Mouse (Mus musculus): ENCODE measurements around the gene Wwc1. TPM values are rescaled to one million over a fixed set of nuclear protein-coding genes. Genes with fewer than 3 reads are reported as not detected.

The Wwc1 gene
- polyA plus RNA-seq (2016; fragmentation: Nextera tagmentation; extraction: Ambion mirVana) = 4.2 and 4.9 TPM in 2 replicates

- Histone ChIP-seq H3K9me3 (no peaks in the 10 kb centered on the region), H3K27me3 (ENCODE audit: poor library complexity, severe bottlenecking) (peaks cover 76% of the 10 kb centered on the region), H3K4me3 (peak within 1 kb of the TSS; percentile 84), H3K36me3 (replicated peaks) (no peaks in the 10 kb centered on the region), H3K27ac (peak within 1 kb of the TSS; percentile 90), H3K4me1 (peaks cover 62% of the 10 kb centered on the region)
- peak; percentile 75 for DNase-seq (ENCODE audit: extremely low spot score, low spot score)
- WGBS = 4% methylated on average over 47 of the region's 47 CpGs
These were observed at the start of gene Wwc1 for GRCm38 (mm10) chr11:35980411-35980917. Wwc1 (minus strand) TSS chr11:35980527.

GRCm38 (mm10) chr11:36020009-36020408, 39.7 kb upstream of the Wwc1 start:
- 74% methylated on average over 3 of the region's 3 CpGs for WGBS
- H3K27me3 ChIP-seq (ENCODE audit: poor library complexity, severe bottlenecking) = no peaks in the 10 kb centered on the region
- H3K27ac ChIP-seq = no peak overlapping the region
- peaks cover 8% of the 10 kb centered on the region; the same call in 1 of the 2 replicates for H3K9me3 ChIP-seq
- no peak overlapping the region for H3K4me3 ChIP-seq
- DNase-seq (ENCODE audit: extremely low spot score, low spot score) = no peak
- peaks cover 14% of the 10 kb centered on the region; the same call in 1 of the 2 replicates for H3K36me3 ChIP-seq (replicated peaks)
- no peaks in the 10 kb centered on the region for H3K4me1 ChIP-seq

GRCm38 (mm10) chr11:36013179-36013578, 32.9 kb upstream of the Wwc1 start:
- 92% methylated on average over 4 of the region's 4 CpGs for WGBS
- Histone ChIP-seq H3K36me3 (replicated peaks) (no peaks in the 10 kb centered on the region), H3K27ac (no peak overlapping the region), H3K27me3 (ENCODE audit: poor library complexity, severe bottlenecking) (no peaks in the 10 kb centered on the region), H3K4me3 (no peak overlapping the region), H3K9me3 (no peaks in the 10 kb centered on the region), H3K4me1 (0 out of 2 replicates have a peak, but pooled peaks cover 6% of the 10 kb centered on the region)
- DNase-seq (ENCODE audit: extremely low spot score, low spot score) = no peak

DNA sequence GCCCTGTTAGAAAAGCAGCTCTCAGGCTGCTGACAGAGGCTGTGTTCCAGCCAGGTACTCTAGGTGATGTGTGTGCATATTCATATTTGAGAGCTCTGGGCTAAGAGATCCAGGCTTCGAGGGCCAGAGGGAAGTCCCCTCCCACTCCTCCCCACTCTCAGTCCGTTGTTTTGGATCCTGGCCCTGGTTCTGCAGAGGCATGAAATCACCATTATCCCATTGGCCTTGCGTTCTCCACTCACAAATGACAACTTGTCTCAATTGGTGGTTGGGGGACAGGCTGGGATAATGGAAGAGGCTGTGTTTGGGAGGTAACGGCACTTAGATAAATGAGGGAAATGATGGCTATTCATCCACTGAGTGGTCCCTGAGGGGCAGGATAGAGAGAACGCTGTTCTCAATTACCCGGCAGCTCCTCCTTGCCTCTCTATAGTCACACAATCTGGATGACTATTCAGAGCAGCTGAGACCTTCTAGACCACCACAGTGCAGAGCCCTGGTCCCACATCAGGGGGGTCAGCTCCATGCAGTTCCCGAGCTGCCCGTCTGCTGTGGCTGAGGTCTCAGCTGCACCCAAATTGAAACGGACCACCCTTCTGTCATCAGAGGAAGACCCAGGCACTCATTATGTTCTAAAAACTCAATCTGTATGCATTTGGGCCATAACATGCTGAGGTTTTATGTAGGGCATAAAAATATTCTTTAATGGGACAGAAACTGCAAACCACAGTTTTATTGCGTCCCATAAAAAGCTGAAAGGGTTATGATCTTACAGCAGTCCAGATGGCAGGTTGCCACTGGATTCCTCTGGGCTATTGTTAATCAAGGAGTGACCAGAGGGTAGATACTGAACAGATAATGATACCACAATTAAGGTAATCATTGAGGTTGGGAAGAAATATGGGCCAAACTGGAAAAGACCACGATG, 29.2 kb upstream of the Wwc1 start:
- H3K4me3 ChIP-seq = no peak overlapping the region
- H3K36me3 ChIP-seq (replicated peaks) = no peaks in the 10 kb centered on the region
- no peak for DNase-seq (ENCODE audit: extremely low spot score, low spot score)
- no peak overlapping the region for H3K27ac ChIP-seq
- peaks cover 5% of the 10 kb centered on the region; the same call in 1 of the 2 replicates for H3K27me3 ChIP-seq (ENCODE audit: poor library complexity, severe bottlenecking)
- 78% methylated on average over 11 of the region's 11 CpGs for WGBS
- H3K4me1 ChIP-seq = 0 out of 2 replicates have a peak, but pooled peaks cover 6% of the 10 kb centered on the region
- H3K9me3 ChIP-seq = no peaks in the 10 kb centered on the region

DNA sequence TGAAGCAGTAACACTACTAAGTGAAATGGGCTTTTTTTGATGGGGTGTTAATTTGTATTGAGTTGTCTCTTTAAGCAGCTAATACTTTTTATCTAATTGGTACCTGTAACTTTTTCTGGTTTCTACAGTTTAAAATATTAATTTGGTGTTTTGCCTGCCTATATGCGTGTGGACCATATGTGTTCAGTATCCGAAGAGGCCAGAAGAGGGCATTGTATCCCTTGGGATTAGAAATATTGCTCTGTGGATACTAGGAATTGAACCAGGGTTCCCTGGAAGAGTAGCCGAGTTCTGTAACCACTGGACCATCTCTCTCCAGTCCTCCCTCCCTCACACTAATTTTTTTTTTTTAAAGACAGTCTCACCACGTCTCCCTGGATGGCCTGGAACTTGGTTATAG, 22.6 kb upstream of the Wwc1 start:
- Histone ChIP-seq H3K4me1 (peaks cover 30% of the 10 kb centered on the region), H3K36me3 (replicated peaks) (no peaks in the 10 kb centered on the region), H3K9me3 (no peaks in the 10 kb centered on the region), H3K27me3 (ENCODE audit: poor library complexity, severe bottlenecking) (peaks cover 29% of the 10 kb centered on the region), H3K4me3 (no peak overlapping the region), H3K27ac (no peak overlapping the region)
- 52% methylated on average over 4 of the region's 4 CpGs for WGBS
- no peak for DNase-seq (ENCODE audit: extremely low spot score, low spot score)

- Histone ChIP-seq H3K27ac (peak overlapping the region; percentile 70), H3K4me3 (peak overlapping the region; percentile 43), H3K9me3 (no peaks in the 10 kb centered on the region), H3K4me1 (peaks cover 30% of the 10 kb centered on the region), H3K27me3 (ENCODE audit: poor library complexity, severe bottlenecking) (peaks cover 29% of the 10 kb centered on the region), H3K36me3 (replicated peaks) (no peaks in the 10 kb centered on the region)
- peak; percentile 94 for DNase-seq (ENCODE audit: extremely low spot score, low spot score)
- WGBS = 7% methylated on average over 28 of the region's 28 CpGs
These were observed 21.1 kb upstream of the Wwc1 start for GRCm38 (mm10) chr11:36001282-36001970.

GRCm38 (mm10) chr11:36000585-36001281, 20.4 kb upstream of the Wwc1 start:
- WGBS = 2% methylated on average over 10 of the region's 10 CpGs
- peak overlapping the region; percentile 70 for H3K27ac ChIP-seq
- H3K9me3 ChIP-seq = peaks cover 4% of the 10 kb centered on the region; the same call in 1 of the 2 replicates
- no peaks in the 10 kb centered on the region for H3K36me3 ChIP-seq (replicated peaks)
- peaks cover 29% of the 10 kb centered on the region for H3K27me3 ChIP-seq (ENCODE audit: poor library complexity, severe bottlenecking)
- H3K4me3 ChIP-seq = peak overlapping the region; percentile 43
- no peak for DNase-seq (ENCODE audit: extremely low spot score, low spot score)
- H3K4me1 ChIP-seq = peaks cover 30% of the 10 kb centered on the region

DNA sequence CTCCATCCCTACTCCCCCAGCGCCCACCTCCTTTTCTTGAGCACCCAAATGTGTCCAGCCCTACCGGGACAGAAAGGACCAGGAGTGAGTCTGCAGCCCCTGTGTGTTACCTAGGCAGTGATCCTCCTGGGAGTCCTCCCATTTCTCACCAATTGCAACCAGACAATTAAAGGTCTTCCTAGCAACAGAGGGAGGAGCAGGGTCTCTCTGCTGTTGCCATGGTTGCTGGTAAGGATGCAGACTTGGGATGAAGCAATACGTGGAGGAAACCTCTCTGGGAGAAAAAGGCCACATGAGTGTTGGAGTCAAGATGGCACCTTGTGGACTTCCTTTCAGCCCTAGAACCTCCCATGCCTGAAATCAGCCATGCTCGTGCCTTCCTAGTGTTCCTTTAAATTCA, 19.7 kb upstream of the Wwc1 start:
- Histone ChIP-seq H3K36me3 (replicated peaks) (no peaks in the 10 kb centered on the region), H3K4me1 (peaks cover 30% of the 10 kb centered on the region), H3K27me3 (ENCODE audit: poor library complexity, severe bottlenecking) (peaks cover 27% of the 10 kb centered on the region), H3K9me3 (peaks cover 6% of the 10 kb centered on the region; the same call in 1 of the 2 replicates), H3K27ac (peak overlapping the region; percentile 70), H3K4me3 (no peak overlapping the region; the same call in 1 of the 2 replicates)
- DNase-seq (ENCODE audit: extremely low spot score, low spot score) = no peak
- WGBS = 10% methylated on average over 4 of the region's 4 CpGs

- WGBS = 89% methylated on average over 12 of the region's 12 CpGs
These were observed 17.7 kb upstream of the Wwc1 start for GRCm38 (mm10) chr11:35998048-35998447.

GRCm38 (mm10) chr11:35995310-35995709, 15.0 kb upstream of the Wwc1 start:
- H3K27me3 ChIP-seq (ENCODE audit: poor library complexity, severe bottlenecking) = peaks cover 12% of the 10 kb centered on the region
- peaks cover 9% of the 10 kb centered on the region for H3K4me1 ChIP-seq
- DNase-seq (ENCODE audit: extremely low spot score, low spot score) = no peak
- no peak overlapping the region for H3K27ac ChIP-seq
- no peaks in the 10 kb centered on the region for H3K36me3 ChIP-seq (replicated peaks)
- H3K4me3 ChIP-seq = no peak overlapping the region
- H3K9me3 ChIP-seq = peaks cover 6% of the 10 kb centered on the region; the same call in 1 of the 2 replicates

More at GRCm38 (mm10) chr11:35998048-35998447, 17.7 kb upstream of the Wwc1 start:
- Histone ChIP-seq H3K36me3 (replicated peaks) (no peaks in the 10 kb centered on the region), H3K4me1 (peaks cover 30% of the 10 kb centered on the region), H3K4me3 (no peak overlapping the region), H3K9me3 (peaks cover 6% of the 10 kb centered on the region; the same call in 1 of the 2 replicates), H3K27me3 (ENCODE audit: poor library complexity, severe bottlenecking) (peaks cover 21% of the 10 kb centered on the region), H3K27ac (no peak overlapping the region)
- no peak for DNase-seq (ENCODE audit: extremely low spot score, low spot score)

- WGBS = 86% methylated on average over 2 of the region's 2 CpGs
- H3K36me3 ChIP-seq (replicated peaks) = no peaks in the 10 kb centered on the region
- no peak overlapping the region for H3K27ac ChIP-seq
- no peak overlapping the region for H3K4me3 ChIP-seq
- DNase-seq (ENCODE audit: extremely low spot score, low spot score) = no peak
- H3K9me3 ChIP-seq = peaks cover 6% of the 10 kb centered on the region; the same call in 1 of the 2 replicates
- H3K27me3 ChIP-seq (ENCODE audit: poor library complexity, severe bottlenecking) = peaks cover 13% of the 10 kb centered on the region
- H3K4me1 ChIP-seq = no peaks in the 10 kb centered on the region
These were observed 11.5 kb upstream of the Wwc1 start for GRCm38 (mm10) chr11:35991846-35992245.

GRCm38 (mm10) chr11:35989967-35990366, 9.6 kb upstream of the Wwc1 start:
- Histone ChIP-seq H3K4me3 (no peak overlapping the region), H3K9me3 (no peaks in the 10 kb centered on the region), H3K36me3 (replicated peaks) (no peaks in the 10 kb centered on the region), H3K27ac (no peak overlapping the region), H3K4me1 (peaks cover 14% of the 10 kb centered on the region), H3K27me3 (ENCODE audit: poor library complexity, severe bottlenecking) (peaks cover 31% of the 10 kb centered on the region)
- WGBS = 76% methylated on average over 4 of the region's 4 CpGs
- DNase-seq (ENCODE audit: extremely low spot score, low spot score) = no peak
